Mouse (Mus musculus): ENCODE measurements at regions not wholly inside any gene's neighbourhood (a gene's known extent, or its start where the extent isn't known, plus 50 kb on each side); places are given as distances from the start of the nearest gene placed in this dataset.

- 47% methylated on average over 2 of the region's 2 CpGs for WGBS
- Histone ChIP-seq H3K27me3 (no peaks in the 10 kb centered on the region), H3K36me3 (no peaks in the 10 kb centered on the region), H3K4me3 (replicated peaks) (no peak overlapping the region), H3K4me1 (replicated peaks) (peaks cover 23% of the 10 kb centered on the region), H3K9me3 (no peaks in the 10 kb centered on the region), H3K4me2 (replicated peaks) (no peak overlapping the region), H3K9ac (replicated peaks) (no peak overlapping the region), H3K27ac (no peak overlapping the region)
- no peak for ATAC-seq
Measured at GRCm38 (mm10) chr17:87501098-87501497, 54.4 kb upstream of the Calm2 start.

DNA sequence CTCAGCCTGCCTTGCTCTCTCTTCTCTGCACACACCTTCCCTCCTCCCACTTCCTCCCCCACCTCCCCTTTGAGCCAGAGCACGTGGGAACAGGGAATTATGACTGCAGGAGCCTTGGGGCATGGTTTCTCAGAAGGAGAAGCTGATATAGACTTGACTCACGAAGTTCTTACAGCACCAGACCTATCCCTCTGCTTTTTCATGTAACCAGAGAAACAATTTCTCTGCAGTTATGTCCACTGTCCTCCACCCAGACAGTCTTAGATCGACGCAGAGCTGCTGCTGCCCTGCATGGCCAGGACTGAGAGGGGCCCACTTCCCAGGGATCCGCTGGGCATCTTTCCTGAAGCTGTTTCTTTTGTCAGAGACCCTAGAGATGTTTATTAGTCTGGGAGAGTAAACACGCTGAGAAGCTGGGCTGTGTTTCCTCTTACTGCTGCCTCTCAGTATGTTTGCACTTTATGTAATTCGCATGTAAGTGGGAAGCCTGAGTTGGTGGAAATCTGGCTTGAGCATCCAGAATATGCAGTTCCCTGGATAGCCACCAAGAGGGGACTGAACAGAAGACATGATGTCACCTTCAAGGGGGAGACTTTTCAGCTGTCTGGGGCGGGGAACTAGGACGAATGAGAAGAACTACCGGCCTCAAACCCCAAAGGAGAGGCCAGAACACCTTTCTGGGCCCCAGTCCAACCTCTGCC is 55.1 kb upstream of the Calm2 start:
- Histone ChIP-seq H3K27me3 (no peaks in the 10 kb centered on the region), H3K9ac (replicated peaks) (no peak overlapping the region), H3K4me1 (replicated peaks) (peaks cover 23% of the 10 kb centered on the region), H3K4me3 (replicated peaks) (no peak overlapping the region), H3K27ac (no peak overlapping the region), H3K4me2 (replicated peaks) (no peak overlapping the region), H3K36me3 (no peaks in the 10 kb centered on the region), H3K9me3 (no peaks in the 10 kb centered on the region)
- WGBS, result 36% methylated on average over 10 of the region's 10 CpGs
- no peak; the same call in 1 of the 2 replicates for ATAC-seq

DNA sequence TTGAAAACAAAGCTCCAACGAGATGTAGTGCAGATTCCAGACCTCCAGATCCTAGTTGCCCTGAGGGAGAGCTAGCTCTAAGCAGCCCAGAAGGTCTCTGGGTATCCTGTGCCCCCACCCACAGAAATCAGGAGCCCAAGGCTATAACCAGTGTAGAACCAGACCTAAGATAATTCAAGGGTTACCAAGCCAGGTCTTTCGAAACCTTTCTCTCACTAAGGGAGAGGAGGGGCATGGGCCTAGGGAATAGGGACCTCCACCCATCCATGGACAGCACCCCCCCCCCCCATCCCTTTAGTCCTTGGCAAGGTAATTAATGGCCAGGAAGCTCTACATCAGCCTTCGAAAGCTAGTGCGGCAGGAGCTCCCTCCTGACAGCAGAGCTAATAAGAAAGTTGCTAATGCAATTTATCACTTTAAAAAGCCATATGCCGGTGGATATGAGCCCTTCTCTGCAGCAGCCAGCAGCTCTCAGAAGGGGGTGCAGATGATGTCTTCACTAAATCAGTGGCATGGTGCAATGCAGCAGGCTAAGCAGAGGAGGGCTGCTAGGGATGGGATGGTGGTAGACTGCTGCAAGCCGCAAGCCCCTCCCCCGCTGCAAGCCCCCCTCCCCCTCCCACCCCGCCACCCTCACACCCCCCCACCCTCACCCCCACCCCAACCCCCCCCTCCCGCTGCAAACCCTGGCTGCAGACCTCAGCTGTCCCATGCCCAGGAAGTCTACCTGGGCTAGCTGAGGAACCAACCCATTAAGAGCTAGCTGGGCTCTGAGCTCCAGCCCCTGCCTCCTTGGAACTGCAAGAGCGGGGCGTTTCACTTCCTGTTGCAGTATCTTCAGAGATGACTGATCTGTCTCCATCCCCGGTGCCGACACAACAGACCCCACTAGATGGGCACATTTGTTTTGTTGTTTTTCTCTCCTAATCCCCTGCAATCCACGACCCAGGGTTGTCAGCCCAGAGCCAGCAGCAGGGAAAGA is 55.9 kb upstream of the Calm2 start:
- ATAC-seq, result peak; percentile 59
- Histone ChIP-seq H3K27ac (no peak overlapping the region), H3K36me3 (no peaks in the 10 kb centered on the region), H3K9me3 (no peaks in the 10 kb centered on the region), H3K4me3 (replicated peaks) (no peak overlapping the region), H3K9ac (replicated peaks) (no peak overlapping the region), H3K4me1 (replicated peaks) (peaks cover 23% of the 10 kb centered on the region), H3K4me2 (replicated peaks) (no peak overlapping the region), H3K27me3 (no peaks in the 10 kb centered on the region)
- WGBS, result 27% methylated on average over 12 of the region's 14 CpGs

DNA sequence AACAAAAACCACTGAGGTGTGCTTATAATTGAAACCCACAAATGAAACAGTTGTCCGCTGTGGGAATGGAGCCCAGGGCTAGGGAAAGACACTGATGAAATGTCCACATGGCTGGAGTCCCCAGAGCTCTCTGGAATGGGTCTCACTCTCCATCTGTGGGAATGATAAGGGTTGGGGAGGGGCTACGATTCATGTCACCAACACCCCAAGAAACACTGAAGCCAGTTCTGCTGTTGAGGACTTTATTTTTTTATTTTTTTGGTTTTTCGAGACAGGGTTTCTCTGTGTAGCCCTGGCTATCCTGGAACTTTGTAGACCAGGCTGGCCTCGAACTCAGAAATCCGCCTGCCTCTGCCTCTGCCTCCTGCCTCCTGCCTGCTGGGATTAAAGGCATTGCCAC is 56.8 kb upstream of the Calm2 start:
- no peaks in the 10 kb centered on the region for H3K36me3 ChIP-seq
- no peaks in the 10 kb centered on the region for H3K27me3 ChIP-seq
- 81% methylated on average over 5 of the region's 5 CpGs for WGBS
- no peak overlapping the region for H3K9ac ChIP-seq (replicated peaks)
- H3K4me1 ChIP-seq (replicated peaks), result peaks cover 27% of the 10 kb centered on the region
- no peak overlapping the region for H3K4me2 ChIP-seq (replicated peaks)
- no peak overlapping the region for H3K4me3 ChIP-seq (replicated peaks)
- no peaks in the 10 kb centered on the region for H3K9me3 ChIP-seq
- no peak for ATAC-seq
- H3K27ac ChIP-seq, result no peak overlapping the region

GRCm38 (mm10) chr17:87504960-87505681 is 58.4 kb upstream of the Calm2 start:
- ATAC-seq, result no peak
- Histone ChIP-seq H3K9ac (replicated peaks) (no peak overlapping the region), H3K36me3 (no peaks in the 10 kb centered on the region), H3K9me3 (no peaks in the 10 kb centered on the region), H3K4me1 (replicated peaks) (peaks cover 33% of the 10 kb centered on the region), H3K27me3 (no peaks in the 10 kb centered on the region), H3K4me3 (replicated peaks) (no peak overlapping the region), H3K27ac (no peak overlapping the region), H3K4me2 (replicated peaks) (no peak overlapping the region)
- 66% methylated on average over 5 of the region's 5 CpGs for WGBS

GRCm38 (mm10) chr17:87507848-87508247 is 61.1 kb upstream of the Calm2 start:
- 46% methylated on average over 8 of the region's 8 CpGs for WGBS

DNA sequence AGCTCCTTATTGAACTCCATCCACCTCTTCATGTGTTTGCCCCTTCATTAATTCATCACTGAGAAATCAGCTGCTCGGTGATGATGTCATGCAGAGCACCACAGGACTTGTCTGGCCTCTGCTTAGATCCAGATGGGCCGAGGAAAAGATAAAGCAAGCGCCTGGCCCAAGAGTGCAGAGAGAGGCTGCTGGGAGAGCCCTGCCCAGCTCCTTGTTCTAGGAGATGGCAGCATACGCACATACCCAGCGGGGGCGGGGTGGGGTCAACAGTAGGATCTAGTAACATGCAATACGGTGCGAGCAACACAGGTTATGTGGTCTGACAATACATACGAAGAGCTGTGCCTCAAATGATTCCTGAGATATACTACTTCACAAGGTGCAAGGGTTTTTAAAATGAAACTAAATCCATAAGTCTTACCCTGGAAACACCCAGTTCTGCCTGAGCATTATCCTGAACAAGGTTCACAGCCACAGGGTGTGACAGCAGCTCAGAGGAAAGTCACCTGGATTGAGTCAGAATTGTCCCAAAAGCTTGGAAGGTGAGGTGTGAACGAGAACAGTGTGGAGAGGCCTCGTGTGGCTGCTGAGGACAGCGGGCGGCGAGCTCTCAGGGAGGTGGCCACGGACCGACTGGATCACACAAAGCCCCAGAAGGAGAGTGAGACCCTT is 62.0 kb upstream of the Calm2 start:
- no peak overlapping the region for H3K4me3 ChIP-seq (replicated peaks)
- no peaks in the 10 kb centered on the region for H3K36me3 ChIP-seq
- no peaks in the 10 kb centered on the region for H3K9me3 ChIP-seq
- no peak overlapping the region for H3K4me2 ChIP-seq (replicated peaks)
- no peak overlapping the region for H3K27ac ChIP-seq
- H3K9ac ChIP-seq (replicated peaks), result no peak overlapping the region
- no peak for ATAC-seq
- H3K4me1 ChIP-seq (replicated peaks), result peaks cover 23% of the 10 kb centered on the region
- WGBS, result 64% methylated on average over 16 of the region's 16 CpGs
- H3K27me3 ChIP-seq, result no peaks in the 10 kb centered on the region

More at GRCm38 (mm10) chr17:87507848-87508247, 61.1 kb upstream of the Calm2 start:
- no peaks in the 10 kb centered on the region for H3K36me3 ChIP-seq
- no peaks in the 10 kb centered on the region for H3K9me3 ChIP-seq
- no peak overlapping the region for H3K9ac ChIP-seq (replicated peaks)
- H3K4me1 ChIP-seq (replicated peaks), result peaks cover 28% of the 10 kb centered on the region
- no peak for ATAC-seq
- H3K27me3 ChIP-seq, result no peaks in the 10 kb centered on the region
- H3K27ac ChIP-seq, result no peak overlapping the region
- no peak overlapping the region for H3K4me2 ChIP-seq (replicated peaks)
- H3K4me3 ChIP-seq (replicated peaks), result no peak overlapping the region

DNA sequence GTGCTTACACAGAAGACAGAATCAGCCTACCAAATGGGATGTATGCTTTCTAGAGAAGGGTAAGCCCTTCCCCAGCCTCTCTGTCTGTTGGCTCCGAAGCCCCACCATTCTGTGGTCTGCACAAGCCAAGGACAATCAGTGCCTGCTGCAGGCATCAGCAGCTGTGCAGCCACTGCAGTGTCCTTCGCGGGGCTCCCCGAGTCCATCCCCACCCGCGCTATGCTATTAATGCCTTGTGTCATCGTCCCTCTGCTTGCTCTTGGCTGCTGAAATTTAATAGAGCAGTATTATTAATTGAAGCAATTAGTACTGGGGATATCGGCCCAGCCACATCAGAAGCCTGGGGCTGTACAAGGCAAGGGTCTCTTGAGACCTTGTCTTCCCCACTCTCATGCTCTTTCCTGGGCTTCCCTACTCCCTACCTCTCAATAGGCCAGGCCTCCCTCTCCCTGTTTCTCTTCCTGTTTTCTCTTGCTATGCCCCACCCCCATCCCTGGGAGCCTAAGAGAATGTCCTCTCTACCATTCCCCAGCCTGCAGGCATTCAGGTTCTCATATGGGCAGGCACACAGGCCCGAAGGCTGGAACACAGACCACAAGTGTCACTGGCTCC is 65.4 kb upstream of the Calm2 start:
- ATAC-seq, result peak; percentile 71

GRCm38 (mm10) chr17:87513822-87514221 is 67.1 kb upstream of the Calm2 start:
- Histone ChIP-seq H3K36me3 (no peaks in the 10 kb centered on the region), H3K9me3 (no peaks in the 10 kb centered on the region), H3K4me2 (replicated peaks) (no peak overlapping the region), H3K4me1 (replicated peaks) (peaks cover 21% of the 10 kb centered on the region), H3K27me3 (no peaks in the 10 kb centered on the region), H3K4me3 (replicated peaks) (no peak overlapping the region), H3K9ac (replicated peaks) (no peak overlapping the region), H3K27ac (no peak overlapping the region)
- no peak for ATAC-seq
- WGBS, result 70% methylated on average over 11 of the region's 11 CpGs

More for the DNA sequence above, 65.4 kb upstream of the Calm2 start:
- Histone ChIP-seq H3K27ac (peak overlapping the region; percentile 59), H3K4me1 (replicated peaks) (peaks cover 23% of the 10 kb centered on the region), H3K9ac (replicated peaks) (no peak overlapping the region), H3K36me3 (no peaks in the 10 kb centered on the region), H3K4me3 (replicated peaks) (no peak overlapping the region), H3K27me3 (no peaks in the 10 kb centered on the region), H3K4me2 (replicated peaks) (no peak overlapping the region), H3K9me3 (no peaks in the 10 kb centered on the region)
- WGBS, result 49% methylated on average over 9 of the region's 9 CpGs

GRCm38 (mm10) chr17:87514366-87515126 is 67.8 kb upstream of the Calm2 start:
- no peaks in the 10 kb centered on the region for H3K27me3 ChIP-seq
- no peaks in the 10 kb centered on the region for H3K9me3 ChIP-seq
- H3K27ac ChIP-seq, result no peak overlapping the region
- no peak for ATAC-seq
- H3K4me3 ChIP-seq (replicated peaks), result no peak overlapping the region
- no peaks in the 10 kb centered on the region for H3K36me3 ChIP-seq
- H3K4me2 ChIP-seq (replicated peaks), result no peak overlapping the region
- no peak overlapping the region for H3K9ac ChIP-seq (replicated peaks)
- WGBS, result 66% methylated on average over 6 of the region's 6 CpGs
- peaks cover 18% of the 10 kb centered on the region for H3K4me1 ChIP-seq (replicated peaks)

GRCm38 (mm10) chr17:87517258-87517657 is 70.5 kb upstream of the Calm2 start:
- H3K27me3 ChIP-seq, result no peaks in the 10 kb centered on the region
- H3K36me3 ChIP-seq, result no peaks in the 10 kb centered on the region
- H3K9me3 ChIP-seq, result no peaks in the 10 kb centered on the region
- no peak overlapping the region for H3K27ac ChIP-seq
- WGBS, result 70% methylated on average over 9 of the region's 9 CpGs
- no peak overlapping the region for H3K9ac ChIP-seq (replicated peaks)
- no peak overlapping the region for H3K4me2 ChIP-seq (replicated peaks)
- H3K4me1 ChIP-seq (replicated peaks), result peaks cover 19% of the 10 kb centered on the region
- H3K4me3 ChIP-seq (replicated peaks), result no peak overlapping the region
- no peak for ATAC-seq
